Mouse (Mus musculus): ENCODE results near the gene Sbp.
"Not testable (repeated sequence)": the region's sequence is repeated elsewhere in the genome, so short reads cannot be mapped to it uniquely, and the experiment has no call there.

Gene Sbp

GRCm38 (mm10) chr17:23941372-23941771, at the start of gene Sbp:
Gene Sbp (plus strand): TSS chr17:23941672.
- no peak for DNase-seq

GRCm38 (mm10) chr17:23917158-23917557, 24.3 kb upstream of the Sbp start, which contains the start of gene Dcpp3:
Gene Dcpp3 (plus strand): TSS chr17:23917458.
- DNase-seq: not testable (repeated sequence)

- DNase-seq: peak; percentile 95
Observed at GRCm38 (mm10) chr17:23924531-23925007, 16.9 kb upstream of the Sbp start.

GRCm38 (mm10) chr17:23925090-23925493, 16.4 kb upstream of the Sbp start:
- peak; percentile 74 for DNase-seq

GRCm38 (mm10) chr17:23931157-23931556, 10.3 kb upstream of the Sbp start:
- no peak for DNase-seq

GRCm38 (mm10) chr17:23947486-23947885, 6.0 kb downstream of the Sbp start:
- DNase-seq: not testable (repeated sequence)

- DNase-seq: no peak
Observed at GRCm38 (mm10) chr17:23949068-23949467, 7.6 kb downstream of the Sbp start.

GRCm38 (mm10) chr17:23950828-23951227, 9.4 kb downstream of the Sbp start:
- DNase-seq: not testable (repeated sequence)

GRCm38 (mm10) chr17:23955174-23955573, 13.7 kb downstream of the Sbp start, which contains the start of gene Sbpl:
Gene Sbpl (minus strand): TSS chr17:23955274.
- DNase-seq: no peak

- DNase-seq: peak; percentile 86
Observed at GRCm38 (mm10) chr17:23960084-23960738, 18.7 kb downstream of the Sbp start.

- no peak for DNase-seq
Observed at GRCm38 (mm10) chr17:23961573-23962122, 20.2 kb downstream of the Sbp start.

GRCm38 (mm10) chr17:23965805-23966425, 24.4 kb downstream of the Sbp start:
- DNase-seq: no peak

GRCm38 (mm10) chr17:23966658-23967401, 25.4 kb downstream of the Sbp start:
- DNase-seq: peak; percentile 36

- DNase-seq: peak; percentile 56
Observed at GRCm38 (mm10) chr17:23968780-23969179, 27.3 kb downstream of the Sbp start.

GRCm38 (mm10) chr17:23969231-23969630, 27.8 kb downstream of the Sbp start:
- peak; percentile 85 for DNase-seq

- DNase-seq: no peak
Observed at GRCm38 (mm10) chr17:23971315-23971714, 29.8 kb downstream of the Sbp start.

GRCm38 (mm10) chr17:23976665-23977064, 35.2 kb downstream of the Sbp start:
- DNase-seq: peak; percentile 67

- DNase-seq: no peak
Observed at GRCm38 (mm10) chr17:23979471-23979870, 38.0 kb downstream of the Sbp start.

GRCm38 (mm10) chr17:23980297-23980909, 38.9 kb downstream of the Sbp start, which contains the start of gene Prss30:
Gene Prss30 (minus strand): TSS chr17:23980566.
- DNase-seq: no peak

- DNase-seq: peak; percentile 26
Observed at GRCm38 (mm10) chr17:23982912-23983311, 41.4 kb downstream of the Sbp start.

GRCm38 (mm10) chr17:23984989-23985388, 43.5 kb downstream of the Sbp start:
- DNase-seq: no peak

GRCm38 (mm10) chr17:23989802-23990201, 48.3 kb downstream of the Sbp start:
- DNase-seq: no peak
